Mouse (Mus musculus) hindbrain, postnatal 0 days (tissue): ENCODE results near the gene Grcc10. TPM values are rescaled to one million over a fixed set of nuclear protein-coding genes. Genes with fewer than 3 reads are reported as not detected.

Experiments used
- ATAC-seq: fragments of 200-750 bp; cut with Nextera tagmentation; 2 replicates; pipeline ENCODE4 v1.8.0; 2017; ENCODE audit warnings: mild to moderate bottlenecking, moderate TSS enrichment, moderate library complexity
- DNase-seq: peaks from one replicate; pipeline ENCODE4 v3.0.0-alpha.2; 2015; ENCODE audit warnings: low spot score
- H3K27ac ChIP-seq: fragments of 300-500 bp; sonication (generic); 2 replicates; pipeline ENCODE4 v1.5.1; 2014; ENCODE audit warnings: mild to moderate bottlenecking
- H3K27me3 ChIP-seq: fragments of 300-500 bp; sonication (generic); 2 replicates; pipeline ENCODE4 v1.6.1; 2014; ENCODE audit warnings: low read length, mixed read lengths; ENCODE audit not compliant: insufficient read depth
- H3K36me3 ChIP-seq: fragments of 300-500 bp; sonication (generic); 2 replicates; pipeline ENCODE4 v1.6.1; 2014; ENCODE audit warnings: low read length, mixed read lengths; ENCODE audit not compliant: insufficient read depth
- H3K4me1 ChIP-seq: fragments of 300-500 bp; sonication (generic); 2 replicates; pipeline ENCODE4 v1.6.1; 2014; ENCODE audit warnings: antibody characterized with exemption, low read length, mixed read lengths; ENCODE audit not compliant: insufficient read depth
- H3K4me2 ChIP-seq: fragments of 300-500 bp; sonication (generic); 2 replicates; pipeline ENCODE4 v1.6.1; 2014; ENCODE audit warnings: low read depth, mild to moderate bottlenecking, low read length, moderate library complexity, mixed read lengths
- H3K4me3 ChIP-seq: fragments of 300-500 bp; sonication (generic); 2 replicates; pipeline ENCODE4 v1.5.1; 2014; ENCODE audit warnings: low read length
- H3K9ac ChIP-seq: fragments of 300-500 bp; sonication (generic); replicated peaks from 2 replicates; pipeline ENCODE4 v1.6.1; 2014; ENCODE audit warnings: mild to moderate bottlenecking, low read length, moderate library complexity, mixed read lengths
- H3K9me3 ChIP-seq: fragments of 300-500 bp; sonication (generic); 2 replicates; pipeline ENCODE4 v1.6.1; 2016; ENCODE audit warnings: low read length, mixed read lengths
- CTCF ChIP-seq: IDR thresholded peaks from 2 replicates; pipeline ENCODE4 v1.5.1; 2016; ENCODE audit warnings: antibody characterized with exemption, control low read depth, low read depth
- WGBS: fragments of 180-500 bp; shearing (Covaris S2); extraction: QIAGEN DNeasy Blood & Tissue Kit; methylation state at CpG from one replicate; pipeline ENCODE4 v1.1.7; 2014; 5-methylcytosine and 5-hydroxymethylcytosine counted together
- polyA plus RNA-seq: library from polyadenylated mRNA; unstranded; fragments of >200 nt; fragmentation: Nextera tagmentation; extraction: Ambion mirVana; gene quantifications from 2 replicates; pipeline ENCODE4 v1.2.1, GENCODE M21; 2015
- total RNA-seq: library from RNA; depleted of rRNA; stranded (reverse); fragments of >200 nt; gene quantifications from 2 replicates; pipeline ENCODE4 v1.2.3, GENCODE M21; 2014

Gene Grcc10
- total and polyA plus RNA-seq, 2 experiments from 2014 or later: 212 to 643 TPM

GRCm38 (mm10) chr6:124757909-124758848 is 17.0 kb upstream of the Grcc10 start:
- Histone ChIP-seq H3K36me3 (no peaks in the 10 kb centered on the region; the same call in 1 of the 2 replicates), H3K9ac (peak overlapping the region; percentile 94), H3K9me3 (no peaks in the 10 kb centered on the region), H3K27me3 (no peaks in the 10 kb centered on the region), H3K4me3 (peak overlapping the region; percentile 85), H3K4me2 (peak overlapping the region; percentile 85), H3K4me1 (peaks cover 34% of the 10 kb centered on the region), H3K27ac (peak overlapping the region; percentile 97)
- WGBS: 10% methylated on average over 5 of the region's 5 CpGs
- ATAC-seq (peak; percentile 70), DNase-seq (peak; percentile 83)
- TF ChIP-seq CTCF: no peak

GRCm38 (mm10) chr6:124757351-124757880 is 16.2 kb upstream of the Grcc10 start:
- DNase-seq (no peak), ATAC-seq (no peak)
- 3% methylated on average over 5 of the region's 5 CpGs for WGBS
- no peaks in the 10 kb centered on the region for H3K36me3 ChIP-seq
- H3K27me3 ChIP-seq: no peaks in the 10 kb centered on the region
- TF ChIP-seq CTCF: no peak
- peak overlapping the region; percentile 85 for H3K4me3 ChIP-seq
- peak overlapping the region; percentile 94 for H3K9ac ChIP-seq
- H3K4me2 ChIP-seq: peak overlapping the region; percentile 85
- no peaks in the 10 kb centered on the region for H3K9me3 ChIP-seq
- H3K4me1 ChIP-seq: peaks cover 34% of the 10 kb centered on the region
- peak overlapping the region; percentile 97 for H3K27ac ChIP-seq

DNA sequence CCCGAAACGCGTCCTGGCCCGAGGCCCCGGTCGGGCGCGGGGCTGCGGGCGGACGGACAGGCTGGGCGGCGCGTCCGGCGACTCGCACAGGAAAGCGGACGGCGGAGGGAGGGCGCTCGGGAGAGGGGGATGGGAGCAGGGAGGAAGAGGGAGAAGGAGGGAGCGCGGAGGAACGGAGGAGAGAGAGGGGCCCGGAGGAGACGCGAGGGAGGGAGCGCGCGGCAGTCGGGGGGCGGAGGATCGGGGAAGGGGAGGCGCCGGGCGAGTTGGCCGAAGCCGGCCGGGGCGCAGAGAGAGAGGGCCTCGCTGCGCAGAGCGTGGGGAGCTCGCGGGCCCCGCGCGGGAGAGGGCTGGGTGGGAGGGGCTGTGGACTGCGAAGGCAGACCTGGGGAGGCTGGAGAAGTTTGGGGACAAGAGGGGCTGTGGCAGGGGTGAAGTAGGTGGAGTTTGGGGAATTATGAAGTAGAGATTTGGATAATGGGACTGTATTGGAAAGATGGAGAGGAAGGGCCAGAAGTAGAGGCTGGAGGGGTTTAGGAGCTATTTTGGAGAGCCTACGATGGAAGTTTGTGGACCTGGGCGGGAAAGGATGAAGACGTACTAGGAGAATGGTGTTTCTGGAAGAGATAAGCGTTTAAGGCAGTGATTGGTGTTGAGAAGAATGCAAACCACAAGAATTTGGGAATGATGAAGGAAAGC is 15.6 kb upstream of the Grcc10 start:
- H3K9ac ChIP-seq: peak overlapping the region; percentile 94
- no peak for TF ChIP-seq CTCF
- peak overlapping the region; percentile 85 for H3K4me2 ChIP-seq
- ATAC-seq: peak; percentile 82
- peaks cover 34% of the 10 kb centered on the region for H3K4me1 ChIP-seq
- DNase-seq: peak; percentile 88
- no peaks in the 10 kb centered on the region for H3K36me3 ChIP-seq
- peak overlapping the region; percentile 85 for H3K4me3 ChIP-seq
- WGBS: 2% methylated on average over 39 of the region's 54 CpGs
- H3K9me3 ChIP-seq: no peaks in the 10 kb centered on the region
- H3K27ac ChIP-seq: peak overlapping the region; percentile 97
- H3K27me3 ChIP-seq: no peaks in the 10 kb centered on the region

DNA sequence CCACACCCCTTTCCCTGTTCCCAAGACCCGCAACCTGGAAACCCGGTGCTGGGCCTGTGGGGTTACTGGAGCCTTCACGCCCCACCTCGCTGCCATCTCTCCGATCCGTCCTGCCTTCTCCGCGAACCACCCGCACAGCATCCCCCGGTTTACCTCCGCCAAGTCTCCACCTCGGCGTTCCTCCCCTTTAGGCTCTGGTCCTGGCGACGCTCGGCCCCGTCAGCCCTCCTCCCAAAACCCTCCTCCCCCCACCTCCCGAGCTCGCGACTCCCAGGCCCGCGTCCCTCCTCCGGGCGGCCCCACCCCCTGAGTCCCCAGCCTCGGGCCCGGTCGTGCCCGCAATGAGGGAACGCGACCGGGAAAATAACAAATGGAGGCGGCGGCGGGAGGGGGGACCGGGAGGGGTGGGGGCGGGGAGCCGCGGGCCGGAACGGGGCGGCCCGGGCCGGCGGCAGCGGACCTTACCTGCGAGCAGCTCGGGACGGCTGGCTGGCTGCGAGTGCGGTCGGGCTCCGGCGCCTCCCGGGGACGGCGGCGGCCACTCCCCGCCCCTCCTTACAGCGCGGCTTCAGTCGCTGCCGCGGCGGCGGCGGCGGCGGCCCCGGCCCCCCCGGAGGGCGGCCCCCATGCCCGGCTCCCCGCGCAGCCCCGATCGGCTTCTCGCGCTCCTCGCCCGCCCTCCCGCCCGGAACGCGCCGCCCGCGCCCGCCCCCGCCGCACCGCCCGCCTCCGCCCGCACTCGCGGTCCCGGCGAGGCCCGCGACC is 14.8 kb upstream of the Grcc10 start, which contains the start of the genes Gm45234 and Atn1:
Gene Gm45234 (minus strand): TSS at position 191 of the 765 bp plus-strand sequence.
Gene Atn1 (minus strand): TSS at position 694 of the 765 bp plus-strand sequence.
- Histone ChIP-seq H3K9ac (peak within 1 kb of the TSS; percentile 94), H3K4me2 (peak within 1 kb of the TSS; percentile 85), H3K4me1 (peaks cover 34% of the 10 kb centered on the region), H3K27ac (peak within 1 kb of the TSS; percentile 97), H3K27me3 (no peaks in the 10 kb centered on the region), H3K36me3 (no peaks in the 10 kb centered on the region), H3K9me3 (no peaks in the 10 kb centered on the region), H3K4me3 (peak within 1 kb of the TSS; percentile 85)
- ATAC-seq (peak; percentile 50), DNase-seq (peak; percentile 80)
- 2% methylated on average over 41 of the region's 100 CpGs for WGBS
- no peak for TF ChIP-seq CTCF

- Histone ChIP-seq H3K4me3 (peak overlapping the region; percentile 85), H3K4me1 (peaks cover 34% of the 10 kb centered on the region), H3K9me3 (no peaks in the 10 kb centered on the region), H3K4me2 (peak overlapping the region; percentile 85), H3K9ac (peak overlapping the region; percentile 94), H3K36me3 (no peaks in the 10 kb centered on the region), H3K27me3 (no peaks in the 10 kb centered on the region), H3K27ac (peak overlapping the region; percentile 97)
- no peak for DNase-seq
- TF ChIP-seq CTCF: no peak
- 5% methylated on average over 3 of the region's 3 CpGs for WGBS
- ATAC-seq: no peak
These were observed 14.1 kb upstream of the Grcc10 start for GRCm38 (mm10) chr6:124755306-124755705.

DNA sequence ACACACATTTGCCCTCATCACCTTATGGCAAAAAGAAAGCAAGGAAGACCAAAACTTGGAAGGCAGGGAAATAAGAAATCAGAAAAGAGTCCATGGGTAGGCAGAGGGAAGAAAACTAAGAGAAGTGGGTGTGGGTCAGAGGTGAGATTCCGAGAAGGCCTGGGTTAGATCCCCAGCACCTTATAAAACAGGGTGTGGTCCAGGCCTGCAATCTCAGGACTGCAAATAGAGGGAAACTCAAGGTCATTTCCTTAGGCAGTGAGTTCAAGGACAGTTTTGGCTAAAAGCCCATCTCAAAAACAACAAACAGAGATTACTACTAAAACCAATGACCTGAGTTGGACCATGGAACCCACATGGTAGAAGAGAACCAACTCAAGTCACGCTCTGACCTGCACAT is 12.7 kb upstream of the Grcc10 start:
- peaks cover 33% of the 10 kb centered on the region for H3K4me1 ChIP-seq
- WGBS: 93% methylated on average over 2 of the region's 2 CpGs

More for the DNA sequence above, 12.7 kb upstream of the Grcc10 start:
- Histone ChIP-seq H3K4me2 (peak overlapping the region; percentile 85), H3K4me3 (no peak overlapping the region), H3K27ac (no peak overlapping the region), H3K9me3 (no peaks in the 10 kb centered on the region), H3K36me3 (no peaks in the 10 kb centered on the region), H3K27me3 (no peaks in the 10 kb centered on the region), H3K9ac (no peak overlapping the region)
- DNase-seq: no peak
- ATAC-seq: no peak
- TF ChIP-seq CTCF: no peak
